ENCODE assay signal across 1 mouse cellular context in the genomic region with DNA sequence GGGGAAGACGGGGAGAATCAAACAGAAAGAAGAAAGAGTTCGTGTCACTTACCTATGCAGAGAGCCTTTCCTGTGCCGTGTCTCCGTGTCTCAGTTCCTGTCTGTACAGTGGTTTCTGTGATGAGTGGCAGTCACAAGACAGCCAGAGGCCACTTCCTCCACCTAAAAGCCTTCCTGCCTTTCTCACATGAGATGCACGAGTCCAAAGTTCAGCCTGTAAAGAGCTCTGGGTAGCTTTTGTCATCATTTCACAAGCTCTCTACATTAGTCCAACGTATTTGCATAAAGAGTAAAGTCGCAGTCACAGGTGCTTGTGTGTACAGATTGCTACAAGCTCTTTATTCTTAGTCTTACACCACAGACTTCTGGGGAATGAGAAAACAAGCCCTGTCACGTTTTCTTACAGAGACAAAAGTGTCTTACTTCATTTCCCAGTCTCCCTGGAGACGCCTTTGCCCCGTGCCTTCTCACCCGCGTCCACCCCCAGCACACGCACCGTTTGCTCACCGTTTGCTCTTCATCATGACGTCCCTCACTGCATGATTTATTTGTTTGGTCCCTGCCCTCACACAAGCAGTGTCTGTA.
TF ChIP-seq lines count a peak whose summit lies in the region.

A gene (minus strand): TSS at position 288 of the 585 bp plus-strand sequence.

TF ChIP-seq in CH12.LX, 34 proteins besides CTCF, POLR2A, EP300 and RAD21 (continued from another document):
- no peak; the same call in 1 of the 2 replicates for TF ChIP-seq CHD2 (IDR thresholded peaks at IDR 0.05; ENCODE audit: low read length)
- TF ChIP-seq E2F4 (IDR thresholded peaks at IDR 0.05; ENCODE audit: insufficient replicate concordance, low read depth, low read length), result no peak
- peak; percentile 35; the same call in 1 of the 2 replicates for TF ChIP-seq JUN (IDR thresholded peaks at IDR 0.05; ENCODE audit: insufficient read depth, low read depth, low read length)
- TF ChIP-seq PAX5 (IDR thresholded peaks at IDR 0.05; ENCODE audit: low read length), result no peak
- TF ChIP-seq IRF4 (IDR thresholded peaks at IDR 0.05; ENCODE audit: low read depth, low read length), result peak; percentile 81
- TF ChIP-seq JUND (conservative IDR thresholded peaks at IDR 0.05; ENCODE audit: low read depth, low read length), result peak; percentile 28; the same call in 1 of the 2 replicates
- TF ChIP-seq ZKSCAN1 (IDR thresholded peaks at IDR 0.05; ENCODE audit: borderline replicate concordance, low read depth, low read length), result no peak
- no peak; the same call in 1 of the 2 replicates for TF ChIP-seq SIN3A (IDR thresholded peaks at IDR 0.05; ENCODE audit: low read length)
- no peak for TF ChIP-seq ZC3H11A (IDR thresholded peaks at IDR 0.05; ENCODE audit: low read depth, low read length)
- no peak; the same call in 1 of the 2 replicates for TF ChIP-seq RCOR1 (conservative IDR thresholded peaks at IDR 0.05; ENCODE audit: low read depth, low read length)
- peak; percentile 40; the same call in 1 of the 2 replicates for TF ChIP-seq CHD1 (IDR thresholded peaks at IDR 0.05; ENCODE audit: low read depth, low read length)
- TF ChIP-seq MEF2A (IDR thresholded peaks at IDR 0.05; ENCODE audit: borderline replicate concordance, low read depth, low read length), result peak; percentile 62; the same call in 1 of the 2 replicates
- no peak for TF ChIP-seq POLR2AphosphoS2 (IDR thresholded peaks at IDR 0.05; ENCODE audit: low read depth, low read length)
- TF ChIP-seq ZNF384 (IDR thresholded peaks at IDR 0.05; ENCODE audit: low read depth, low read length), result no peak
- TF ChIP-seq MYC (IDR thresholded peaks at IDR 0.05; ENCODE audit: low read depth, low read length), result no peak; the same call in 1 of the 2 replicates
